Mouse (Mus musculus) monocyte, adult 5-6 weeks (primary cell): ENCODE measurements around the gene Kif13a. TPM values are rescaled to one million over a fixed set of nuclear protein-coding genes. Genes with fewer than 3 reads are reported as not detected.

ENCODE experiments used
- ATAC-seq: fragments of 153-309, 156-312 bp; replicated peaks from 2 replicates; pipeline ENCODE4 v1.8.0; 2017; ENCODE audit warnings: mild to moderate bottlenecking; ENCODE audit not compliant: low TSS enrichment, insufficient number of reproducible peaks, severe bottlenecking, poor library complexity, low FRiP score
- total RNA-seq: library from RNA; stranded (forward); fragments of 200-1000, 200-491, 200-594 nt; gene quantifications from 3 replicates; pipeline ENCODE4 v1.2.3, GENCODE M21; 2017

The Kif13a gene
- total RNA-seq, 1 experiment from 2014 or later, result 13.3 TPM

DNA sequence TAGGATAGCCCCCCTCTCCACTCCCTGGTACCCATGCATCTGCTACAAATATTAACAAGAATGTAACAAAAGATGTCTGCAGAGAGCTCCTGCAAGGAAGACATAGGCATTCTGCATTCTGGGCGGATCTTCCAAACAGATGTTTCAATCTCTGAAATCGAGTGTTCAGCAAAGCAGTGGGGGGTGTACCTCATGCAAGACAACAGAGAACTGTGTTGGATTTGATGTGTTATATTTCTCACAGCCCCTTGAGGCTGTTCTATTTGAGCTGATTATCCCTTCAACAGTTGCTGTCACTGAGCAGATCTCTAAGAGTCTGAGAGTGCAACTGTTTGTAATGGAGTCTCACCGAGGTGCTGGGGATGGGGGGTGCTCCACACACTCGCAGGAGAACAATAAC is 37.3 kb downstream of the Kif13a start:
- ATAC-seq, result no peak

DNA sequence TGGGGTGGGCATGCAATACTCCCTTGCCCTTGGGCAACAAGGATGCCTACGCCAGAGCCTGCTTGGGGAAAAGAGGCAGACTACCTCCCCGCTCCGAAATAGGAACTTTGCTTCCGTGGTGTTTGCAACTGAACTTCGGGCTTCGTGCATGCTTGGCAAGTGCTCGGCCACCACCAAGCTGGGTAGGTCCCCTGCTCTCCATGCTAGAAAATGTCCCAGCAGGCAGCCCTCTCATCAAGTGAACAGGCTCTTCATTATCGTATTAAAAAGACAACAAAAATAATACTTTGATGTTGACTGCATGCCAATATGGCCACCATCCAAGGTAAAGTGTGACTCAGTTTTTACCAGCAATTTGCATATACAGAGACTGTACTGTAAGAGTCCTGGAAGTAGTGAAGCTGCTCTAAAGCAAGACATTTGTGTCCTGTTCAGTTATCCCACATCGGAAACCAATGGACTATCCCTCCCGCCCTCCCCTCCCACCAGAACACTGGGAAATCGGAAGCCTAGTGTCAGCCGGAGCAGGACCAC is 41.5 kb downstream of the Kif13a start:
- ATAC-seq, result no peak

DNA sequence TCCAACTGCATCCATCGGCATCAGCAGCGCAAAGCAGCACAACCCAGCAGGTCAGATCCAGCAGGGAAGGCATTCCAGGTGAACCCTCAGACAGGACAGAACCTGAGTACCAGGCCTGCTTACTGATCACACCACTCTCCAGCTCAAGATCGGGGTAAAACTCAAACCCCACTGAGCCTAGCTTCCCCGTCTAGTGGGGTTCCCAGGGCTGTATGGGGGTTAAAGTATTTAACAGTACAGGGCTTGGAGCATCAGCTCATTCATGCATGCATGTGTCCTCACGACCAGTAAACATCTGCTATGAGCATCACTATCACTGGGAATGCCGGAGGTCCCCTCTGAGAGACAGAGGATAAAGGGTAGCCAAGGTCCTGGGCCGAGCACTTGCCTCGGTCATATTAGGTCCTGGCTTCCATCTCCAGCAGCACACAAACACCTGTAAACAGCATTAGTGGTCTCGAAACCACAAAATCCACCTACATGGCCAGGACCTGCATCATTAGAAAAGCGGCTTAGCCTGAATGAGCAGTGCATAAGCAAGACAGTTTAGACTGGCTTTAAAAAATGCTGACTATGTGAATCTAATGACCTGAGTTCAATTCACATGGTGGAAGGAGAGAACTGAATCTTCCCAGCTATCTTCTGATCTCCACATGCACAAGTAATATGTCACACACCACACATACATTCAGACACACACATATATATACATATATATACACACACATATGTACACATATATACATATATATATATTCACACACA is 43.0 kb downstream of the Kif13a start:
- ATAC-seq, result no peak

DNA sequence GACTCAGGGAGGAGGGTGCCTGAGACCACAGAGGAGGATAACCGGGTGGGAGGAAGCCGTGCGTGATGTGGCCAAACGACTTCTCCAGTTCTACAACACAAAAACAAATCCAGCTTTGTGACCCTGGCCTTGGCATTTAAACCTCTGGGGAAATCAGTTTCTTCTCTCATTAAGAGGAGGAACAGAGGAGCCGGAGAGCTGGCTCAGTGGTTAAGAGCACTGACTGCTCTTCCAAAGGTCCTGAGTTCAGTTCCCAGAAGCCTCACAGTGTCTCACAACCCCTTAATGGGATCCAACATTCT is 44.0 kb downstream of the Kif13a start:
- no peak for ATAC-seq

DNA sequence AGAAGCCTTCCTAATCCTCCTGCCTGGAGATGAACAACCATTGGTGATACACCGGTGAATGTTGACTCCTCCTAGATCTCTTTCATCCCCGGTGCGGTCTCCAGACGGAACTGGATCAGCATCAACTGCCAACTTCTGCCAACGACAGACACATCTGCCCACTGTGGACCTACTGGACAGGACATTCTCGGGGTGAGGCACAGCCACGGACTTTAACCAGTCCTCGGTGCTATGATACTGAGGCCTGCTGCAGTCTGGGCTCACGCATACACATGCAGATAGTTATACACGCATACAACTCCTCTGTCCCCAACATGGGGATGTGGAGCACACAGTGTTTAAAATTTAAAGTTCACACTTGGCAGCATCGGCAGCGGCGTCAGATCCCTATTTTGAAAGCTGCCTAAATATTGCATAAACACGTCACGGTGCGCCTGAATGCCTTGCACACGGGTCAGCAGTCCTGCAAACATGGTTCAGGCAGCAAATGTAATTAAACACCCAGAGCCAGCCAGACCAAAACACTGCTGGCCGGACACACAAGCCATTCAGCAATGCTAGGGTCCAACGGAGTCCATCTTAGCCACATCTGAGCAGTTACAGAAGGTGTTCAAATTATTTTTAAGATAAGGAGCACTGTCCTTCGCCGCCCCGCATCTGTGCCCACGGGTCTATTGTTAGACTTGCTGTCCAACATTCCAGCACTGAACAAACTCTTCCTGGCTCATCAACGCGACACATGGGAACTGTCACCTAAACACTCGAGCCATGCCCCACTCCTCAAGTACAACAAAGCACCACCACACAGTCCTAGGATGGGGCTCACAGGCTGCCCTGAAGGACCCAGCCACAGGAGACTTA is 44.5 kb downstream of the Kif13a start:
- ATAC-seq, result no peak

DNA sequence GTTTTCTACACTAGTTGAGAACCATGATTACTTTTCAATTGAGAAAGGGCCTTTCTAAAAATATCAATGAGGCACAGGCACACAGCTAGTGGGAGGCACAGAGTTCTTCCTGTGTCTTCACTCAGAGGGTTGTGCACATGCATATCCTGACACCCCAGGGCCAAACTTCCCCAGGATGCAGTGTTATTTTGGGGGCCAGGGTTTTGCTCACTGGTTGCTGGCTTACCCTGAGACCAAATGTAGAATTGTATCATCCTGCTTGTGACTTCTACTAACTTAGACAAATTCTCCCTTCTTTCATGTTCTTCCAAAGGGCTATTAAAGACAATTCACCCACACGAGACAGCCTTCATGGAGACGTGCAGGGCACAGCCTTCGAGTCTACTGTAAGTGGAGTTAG is 45.7 kb downstream of the Kif13a start:
- ATAC-seq, result no peak

DNA sequence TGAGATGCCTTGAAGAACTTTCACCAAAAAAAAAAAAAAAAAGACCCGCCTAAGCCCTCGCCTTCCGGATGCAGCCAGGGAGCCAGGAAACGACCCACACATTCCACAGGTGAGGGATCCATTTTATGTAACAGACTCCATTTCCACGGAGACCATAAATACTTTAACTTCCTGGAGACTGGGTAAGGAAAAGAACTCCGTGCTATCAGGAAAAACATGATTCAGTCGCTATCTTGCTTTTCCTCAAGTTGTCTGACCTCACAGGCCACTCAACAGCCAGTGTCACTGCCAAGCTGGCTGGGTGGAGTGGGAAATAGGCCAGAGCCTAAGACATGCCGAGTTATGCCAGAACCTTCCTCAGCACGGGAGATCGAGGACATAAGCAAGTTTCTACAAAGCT is 46.3 kb downstream of the Kif13a start:
- no peak for ATAC-seq

DNA sequence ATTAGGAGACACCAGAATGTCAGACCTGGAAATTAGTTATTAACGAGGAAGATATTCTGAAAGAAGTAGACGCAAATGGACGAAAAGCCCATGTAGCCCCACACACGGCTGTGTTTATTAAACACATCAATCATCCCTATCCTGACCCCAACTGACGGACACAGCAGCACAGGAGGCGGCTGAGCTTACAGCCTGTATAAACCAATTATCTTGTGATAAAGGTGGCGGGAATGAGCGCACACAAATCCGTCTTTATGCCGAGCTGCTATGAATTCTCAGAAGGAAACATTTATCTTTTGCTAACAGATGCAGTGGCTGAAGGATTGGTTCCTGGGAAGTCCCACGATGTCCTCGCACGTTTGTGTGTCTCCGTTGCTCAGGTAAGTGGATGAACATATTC is 48.9 kb downstream of the Kif13a start:
- no peak for ATAC-seq

DNA sequence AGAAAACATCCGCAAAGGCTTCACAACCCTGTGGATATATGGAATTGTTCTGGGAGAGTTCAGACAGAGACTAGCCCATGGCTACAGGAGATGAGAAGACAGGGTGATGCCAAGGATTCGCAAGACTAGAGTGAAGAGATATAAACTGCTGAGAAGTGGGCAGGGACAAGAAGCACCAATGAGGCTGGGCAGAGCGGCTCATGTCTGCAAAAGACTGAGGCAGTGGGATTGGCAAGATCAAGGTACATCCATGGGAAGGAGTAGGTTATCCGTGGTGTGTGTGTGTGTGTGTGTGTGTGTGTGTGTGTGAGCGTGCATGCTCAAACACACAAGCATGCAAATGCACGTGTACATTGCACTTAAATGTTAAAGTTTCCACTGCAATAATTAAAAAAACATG is 49.4 kb downstream of the Kif13a start:
- no peak for ATAC-seq

DNA sequence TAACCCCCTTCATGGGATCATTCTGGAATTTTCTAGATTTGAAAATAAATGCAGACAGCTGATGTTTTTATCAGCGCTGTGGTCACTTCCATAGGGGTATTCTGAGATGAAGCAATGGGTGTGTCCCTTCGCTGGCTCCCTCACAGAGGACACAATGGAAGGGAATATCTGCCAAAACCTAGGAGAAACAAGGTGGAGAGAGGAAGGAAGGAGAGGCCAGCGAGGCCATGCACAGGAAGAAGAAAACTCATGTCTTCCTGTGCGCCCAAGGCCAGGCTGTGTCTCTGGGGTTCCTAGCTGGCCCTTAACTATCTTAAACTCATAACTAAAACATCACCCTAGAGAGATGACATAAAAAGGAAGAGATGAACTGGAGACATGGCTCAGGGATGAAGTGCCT is 52.6 kb downstream of the Kif13a start:
- no peak for ATAC-seq

DNA sequence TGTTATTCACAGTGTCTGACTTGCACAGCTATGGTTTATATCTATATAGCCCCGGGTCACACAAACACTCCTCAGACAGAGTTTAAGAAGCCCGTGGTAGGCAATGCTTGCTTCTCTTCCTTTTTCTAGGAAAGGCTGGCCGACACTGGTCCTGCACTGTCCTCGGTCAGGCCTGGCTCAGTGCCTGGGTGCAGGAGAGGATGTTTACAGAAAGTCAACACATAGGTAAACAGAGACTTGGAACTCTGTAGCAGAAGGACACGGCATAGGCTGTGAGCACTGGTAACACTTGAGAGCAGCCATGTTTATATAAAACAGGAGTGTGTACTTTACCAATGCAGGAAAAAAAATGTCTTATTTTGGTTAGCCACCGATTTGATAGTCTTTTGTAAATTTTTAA is 54.3 kb downstream of the Kif13a start:
- ATAC-seq, result no peak

DNA sequence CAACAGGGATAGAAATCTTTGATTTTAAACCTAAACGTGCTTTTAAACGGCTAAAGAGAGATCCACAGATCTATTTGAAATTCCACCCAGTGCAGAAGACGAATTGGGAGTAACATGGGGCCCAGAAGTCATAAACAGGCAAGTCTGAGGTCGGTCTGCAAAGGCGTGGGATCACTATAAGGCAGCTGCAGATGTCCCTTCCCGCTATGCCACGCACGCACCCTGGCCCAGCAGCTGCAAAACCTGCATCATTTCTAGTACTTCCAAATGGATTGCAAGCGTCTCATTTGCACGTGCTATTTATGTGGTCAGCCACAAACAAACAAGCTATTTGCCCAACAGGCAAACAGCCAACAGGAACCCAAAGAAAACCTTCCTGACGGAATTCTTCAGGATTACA is 56.9 kb downstream of the Kif13a start:
- ATAC-seq, result no peak

DNA sequence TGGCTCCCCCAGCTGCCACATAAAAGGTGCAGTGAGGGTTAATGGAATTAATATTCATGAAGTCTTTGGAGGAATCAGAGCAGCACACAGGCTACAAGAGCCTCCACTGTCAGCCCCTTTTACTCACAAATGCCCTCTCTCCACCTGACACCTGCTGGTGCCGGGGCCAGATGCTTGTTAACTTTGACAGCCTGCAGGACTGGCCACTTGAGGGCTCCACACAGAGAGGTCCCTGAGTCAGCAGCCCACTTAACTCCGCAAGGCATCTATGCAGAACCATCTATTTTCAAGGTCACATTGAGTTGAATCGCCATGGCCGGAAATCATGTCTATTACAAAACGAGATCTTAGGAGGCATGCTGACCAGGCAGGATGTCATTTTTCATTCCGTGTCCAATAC is 57.5 kb downstream of the Kif13a start:
- ATAC-seq, result no peak

DNA sequence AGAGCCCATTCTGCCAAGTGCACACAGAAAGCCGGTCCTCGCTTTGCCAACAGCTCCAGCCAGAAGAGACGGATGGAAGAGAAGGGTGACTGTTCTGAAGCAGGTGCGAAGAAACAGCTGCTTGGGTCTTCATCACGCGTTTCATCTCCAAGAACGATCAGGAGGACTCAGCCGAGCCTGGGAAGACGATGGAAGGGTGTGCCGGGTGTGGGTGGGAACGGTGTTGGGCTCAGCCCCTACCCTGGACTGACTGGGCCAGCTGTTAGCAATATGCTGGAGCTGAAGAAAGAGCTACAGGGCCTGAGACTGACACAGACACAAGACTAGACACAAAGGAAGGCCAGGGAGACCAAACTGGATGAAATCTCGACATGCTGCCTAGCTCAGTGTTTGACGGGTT is 60.2 kb downstream of the Kif13a start:
- ATAC-seq, result no peak

DNA sequence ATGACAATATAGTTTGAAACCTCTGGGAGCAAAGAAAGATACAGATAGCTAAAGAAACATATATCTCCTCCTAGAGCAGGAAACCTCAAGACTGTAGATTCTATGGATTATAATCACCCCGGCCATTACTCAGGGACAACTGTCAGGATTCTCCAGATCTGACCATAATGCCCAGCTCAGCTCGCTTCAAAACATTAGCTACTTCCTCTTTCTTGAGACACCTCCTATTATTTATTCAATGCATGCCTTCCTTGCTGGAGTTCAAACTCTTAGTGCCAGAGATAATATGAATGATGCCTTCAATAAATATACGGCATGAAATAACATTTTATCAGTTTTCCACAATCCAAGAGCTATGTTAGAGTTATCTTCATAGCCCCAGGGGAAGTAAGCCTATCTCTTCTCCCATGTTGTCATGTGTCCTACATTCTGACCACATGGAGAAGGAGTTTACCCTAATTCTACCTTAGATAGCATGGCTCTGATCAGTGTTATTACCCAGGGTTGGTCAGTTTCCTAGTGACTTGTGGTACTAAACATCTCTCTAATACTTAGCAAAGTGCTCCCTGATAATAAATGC is 66.4 kb downstream of the Kif13a start:
- no peak for ATAC-seq

DNA sequence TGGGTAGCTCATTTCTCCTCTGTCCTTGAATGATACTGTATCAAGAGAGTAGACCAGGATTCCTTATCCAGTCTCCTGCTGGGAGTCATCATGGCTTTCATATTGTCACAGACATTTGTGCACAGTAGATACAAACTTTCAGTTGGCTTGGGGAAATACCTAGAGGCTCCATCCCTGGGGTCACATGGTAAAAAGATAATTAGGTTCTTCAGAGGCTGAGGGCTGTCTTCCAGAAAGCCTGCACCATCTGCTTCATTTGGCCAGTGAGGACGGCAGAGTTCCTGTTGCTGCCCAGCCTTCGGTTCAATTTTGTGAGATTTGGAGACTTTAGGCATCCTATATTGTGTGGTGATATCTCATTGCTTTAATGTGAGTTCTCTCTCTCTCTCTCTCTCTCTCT is 69.8 kb downstream of the Kif13a start:
- no peak for ATAC-seq

DNA sequence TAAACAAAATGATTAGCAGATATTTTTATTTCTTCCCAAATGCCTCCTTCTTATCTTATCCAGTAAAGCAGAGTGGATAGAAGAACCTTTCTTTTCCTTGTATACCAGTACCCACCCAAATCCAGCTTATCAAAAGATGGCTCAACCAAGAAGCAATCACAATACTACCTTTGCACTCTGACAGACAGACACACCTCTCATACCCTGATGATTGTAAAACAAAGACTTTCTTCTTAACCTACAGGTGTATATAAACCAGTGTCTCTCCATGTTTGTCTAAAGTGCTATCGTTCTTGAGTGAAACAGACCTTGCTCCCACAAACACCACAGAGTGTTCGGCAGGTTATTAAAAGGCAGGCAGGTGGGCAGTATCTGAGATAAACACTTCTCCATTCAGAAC is 70.5 kb downstream of the Kif13a start:
- ATAC-seq, result no peak

DNA sequence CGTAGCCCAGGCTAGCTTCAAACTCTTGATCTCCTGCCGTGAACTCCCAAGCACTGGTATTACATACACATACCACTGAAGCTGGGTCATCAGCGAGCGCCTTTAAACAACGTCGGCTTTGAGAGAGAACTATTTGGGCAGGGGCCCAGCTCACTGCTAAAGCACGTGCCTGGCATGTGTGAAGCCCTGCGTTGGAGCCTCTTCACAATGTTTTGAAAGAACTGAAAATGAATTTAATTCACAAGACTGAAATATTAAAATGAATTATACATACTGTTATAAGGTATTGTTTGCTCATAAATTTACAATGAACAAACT is 70.9 kb downstream of the Kif13a start:
- ATAC-seq, result no peak

DNA sequence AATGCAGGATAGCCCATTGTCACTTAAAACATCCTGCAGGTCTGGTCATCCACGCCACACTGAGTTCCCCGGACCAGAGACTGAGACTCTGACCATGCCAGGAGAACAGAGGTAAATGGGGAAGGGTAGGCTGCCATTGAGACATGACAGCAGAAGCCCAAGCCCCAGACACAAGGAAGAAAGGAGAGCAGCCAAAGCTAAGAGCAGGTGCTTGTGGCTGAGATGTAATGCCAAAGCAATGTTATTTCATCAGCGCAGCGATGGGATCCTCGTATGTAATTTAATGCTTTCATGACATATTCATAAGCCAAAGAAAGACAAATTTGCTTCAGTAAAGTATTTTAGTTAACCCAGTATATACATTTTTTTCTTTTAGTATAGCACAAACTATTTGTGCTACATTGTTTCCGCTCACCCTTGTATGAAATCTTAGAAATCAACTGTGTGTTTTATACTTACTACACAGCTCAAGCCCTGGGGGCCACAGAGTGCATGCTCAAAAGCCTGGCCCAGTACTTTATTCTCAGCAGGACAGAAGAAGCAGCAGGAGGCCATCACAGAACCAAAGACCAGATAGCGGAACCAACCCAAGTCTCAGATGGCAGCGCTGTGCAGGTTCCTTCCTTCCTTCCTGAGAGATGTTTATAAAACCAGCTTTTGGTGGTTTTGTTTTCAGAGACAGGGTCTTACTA is 71.4 kb downstream of the Kif13a start:
- ATAC-seq, result no peak
